ENCODE assay signal across 8 mouse cellular contexts in genomic region chr12:112999569-113000293, GRCm38 (mm10). TPM values are rescaled to one million over a fixed set of nuclear protein-coding genes. Genes with fewer than 3 reads are reported as not detected.
A peak's percentile ranks its signal among the peaks of the same experiment; 100 is the strongest.
DNase-seq lines count a peak whose midpoint lies in the region; ATAC-seq and TF ChIP-seq lines count a peak whose summit lies in the region.

No protein-coding gene starts in this region.

- 1% methylated on average over 56 of the region's 56 CpGs for WGBS in forebrain, embryonic 15.5 days
- under 1% methylated on average over 56 of the region's 56 CpGs for WGBS in liver, embryonic 15.5 days (ENCODE audit: insufficient replicate concordance)
- WGBS in stomach, postnatal 0 days = under 1% methylated on average over 56 of the region's 56 CpGs

- H3K4me3 ChIP-seq in left cerebral cortex, adult 2 months = peak overlapping the region; percentile 73
- H3K4me3 ChIP-seq in brown adipose tissue, adult 24 weeks (ENCODE audit: insufficient read depth, low read depth, low read length) = peak overlapping the region; percentile 88
- H3K4me3 ChIP-seq in forebrain, embryonic 15.5 days = peak overlapping the region; percentile 83
- H3K4me3 ChIP-seq in liver, embryonic 15.5 days (replicated peaks) = peak overlapping the region; percentile 96
- H3K4me3 ChIP-seq in stomach, postnatal 0 days (ENCODE audit: low read depth, low read length) = peak overlapping the region; percentile 81

- H3K36me3 ChIP-seq in forebrain, embryonic 15.5 days = no peaks in the 10 kb centered on the region
- peaks cover 19% of the 10 kb centered on the region for H3K36me3 ChIP-seq in liver, embryonic 15.5 days (replicated peaks)
- no peaks in the 10 kb centered on the region for H3K36me3 ChIP-seq in stomach, postnatal 0 days (ENCODE audit: control insufficient read depth, insufficient read depth, low read length)

- no peak; the same call in none of the 2 replicates for ATAC-seq in forebrain, embryonic 15.5 days (replicated peaks)
- ATAC-seq in liver, embryonic 15.5 days (ENCODE audit: insufficient read depth) = no peak
- ATAC-seq in stomach, postnatal 0 days (ENCODE audit: low FRiP score, low TSS enrichment) = no peak

- H3K4me2 ChIP-seq in forebrain, embryonic 15.5 days (replicated peaks) = peak overlapping the region; percentile 79
- H3K4me2 ChIP-seq in liver, embryonic 15.5 days = peak overlapping the region; percentile 91
- peak overlapping the region; percentile 86 for H3K4me2 ChIP-seq in stomach, postnatal 0 days (replicated peaks; ENCODE audit: low read depth)

- H3K9ac ChIP-seq in forebrain, embryonic 15.5 days (replicated peaks) = peak overlapping the region; percentile 91
- H3K9ac ChIP-seq in liver, embryonic 15.5 days = peak overlapping the region; percentile 96
- peak overlapping the region; percentile 96 for H3K9ac ChIP-seq in stomach, postnatal 0 days (ENCODE audit: low read length)

- no peaks in the 10 kb centered on the region for H3K27me3 ChIP-seq in forebrain, embryonic 15.5 days
- peaks cover 9% of the 10 kb centered on the region; the same call in 1 of the 2 replicates for H3K27me3 ChIP-seq in liver, embryonic 15.5 days
- H3K27me3 ChIP-seq in stomach, postnatal 0 days (ENCODE audit: control insufficient read depth, insufficient read depth, low read length) = no peaks in the 10 kb centered on the region

- no peak for DNase-seq in left cerebral cortex, adult 2 months (ENCODE audit: extremely low spot score in 1 of 2, low spot score in 2 of 2)
- DNase-seq in left cerebral cortex, adult 11 months (ENCODE audit: low spot score) = no peak
- DNase-seq in stomach, postnatal 0 days (ENCODE audit: low spot score) = no peak
- DNase-seq in layer of hippocampus, adult 18-20 months (ENCODE audit: low spot score in 2 of 2) = no peak
- no peak for DNase-seq in urinary bladder, postnatal 25 days (ENCODE audit: low spot score)

- intact Hi-C loops in left cerebral cortex, adult 2 months (cut with DNase I) = loop anchor here (2.0 to 5.0 kb wide), 3 partner anchors 15 to 103 kb away; partner anchors contain the start of genes Btbd6 and Pacs2

- TF ChIP-seq CTCF in left cerebral cortex, adult 2 months (IDR thresholded peaks at IDR 0.05) = no peak
- TF ChIP-seq CTCF in stomach, postnatal 0 days (IDR thresholded peaks at IDR 0.05; ENCODE audit: low read depth) = no peak

- no peak for TF ChIP-seq EP300 in stomach, postnatal 0 days (optimal IDR thresholded peaks at IDR 0.05)

- no peaks in the 10 kb centered on the region for H3K9me3 ChIP-seq in forebrain, embryonic 15.5 days
- H3K9me3 ChIP-seq in liver, embryonic 15.5 days (replicated peaks) = no peaks in the 10 kb centered on the region
- H3K9me3 ChIP-seq in stomach, postnatal 0 days (ENCODE audit: control insufficient read depth, low read length) = no peaks in the 10 kb centered on the region

- peak overlapping the region; percentile 87 for H3K27ac ChIP-seq in left cerebral cortex, adult 2 months
- H3K27ac ChIP-seq in brown adipose tissue, adult 24 weeks (replicated peaks; ENCODE audit: low read depth, low read length) = peak overlapping the region; percentile 97
- H3K27ac ChIP-seq in forebrain, embryonic 15.5 days (replicated peaks) = peak overlapping the region; percentile 96
- H3K27ac ChIP-seq in liver, embryonic 15.5 days (replicated peaks) = peak overlapping the region; percentile 99
- peak overlapping the region; percentile 96 for H3K27ac ChIP-seq in stomach, postnatal 0 days (replicated peaks)

- peaks cover 14% of the 10 kb centered on the region for H3K4me1 ChIP-seq in brown adipose tissue, adult 24 weeks (ENCODE audit: control insufficient read depth, insufficient read depth, insufficient read length, low read length)
- H3K4me1 ChIP-seq in forebrain, embryonic 15.5 days = peaks cover 22% of the 10 kb centered on the region
- peaks cover 45% of the 10 kb centered on the region for H3K4me1 ChIP-seq in liver, embryonic 15.5 days (replicated peaks)
- peaks cover 3% of the 10 kb centered on the region; the same call in 1 of the 2 replicates for H3K4me1 ChIP-seq in stomach, postnatal 0 days (replicated peaks; ENCODE audit: control insufficient read depth, insufficient read depth)

RNA-seq across cellular contexts. Expression of gene Brf1, which starts 0.8 kb away (rescaled TPM):
- 10 to 100 TPM; 45.6 to 46.6 TPM for total RNA-seq in left cerebral cortex, adult 2 months (2021)
- 11.1 and 12.2 TPM in 2 replicates for polyA plus RNA-seq in brown adipose tissue, adult 24 weeks (2012; ENCODE audit: insufficient read depth, insufficient read length, missing spikeins)
- 67.3 and 67.7 TPM in 2 replicates for polyA plus RNA-seq in forebrain, embryonic 15.5 days (2015; fragmentation: Nextera tagmentation; extraction: Ambion mirVana)
- 26.3 and 29.2 TPM in 2 replicates for polyA plus RNA-seq in liver, embryonic 15.5 days (2015; fragmentation: Nextera tagmentation; extraction: Ambion mirVana)
- 22.3 and 27.6 TPM in 2 replicates for polyA plus RNA-seq in stomach, postnatal 0 days (2015; fragmentation: Nextera tagmentation; extraction: Ambion mirVana)
- total RNA-seq in layer of hippocampus, adult 18-20 months (2021) = 10 to 100 TPM; 48.3 to 55.2 TPM

RNA-seq across cellular contexts. Expression of gene Pacs2, which starts 14.6 kb away (rescaled TPM):
- total RNA-seq in left cerebral cortex, adult 2 months (2021) = 10 to 100 TPM; 62.8 to 68.0 TPM
- 8.8 and 15.8 TPM in 2 replicates for polyA plus RNA-seq in brown adipose tissue, adult 24 weeks (2012; ENCODE audit: insufficient read depth, insufficient read length, missing spikeins)
- polyA plus RNA-seq in forebrain, embryonic 15.5 days (2015; fragmentation: Nextera tagmentation; extraction: Ambion mirVana) = 22.6 and 24.4 TPM in 2 replicates
- polyA plus RNA-seq in liver, embryonic 15.5 days (2015; fragmentation: Nextera tagmentation; extraction: Ambion mirVana) = 6.1 and 6.7 TPM in 2 replicates
- polyA plus RNA-seq in stomach, postnatal 0 days (2015; fragmentation: Nextera tagmentation; extraction: Ambion mirVana) = 4.1 and 5.1 TPM in 2 replicates
- 10 to 100 TPM; 88.3 to 90.3 TPM for total RNA-seq in layer of hippocampus, adult 18-20 months (2021)

RNA-seq across cellular contexts. Expression of gene Btbd6, which starts 23.4 kb away (rescaled TPM):
- 10 to 100 TPM; 60.2 to 64.5 TPM for total RNA-seq in left cerebral cortex, adult 2 months (2021)
- 10.1 and 10.9 TPM in 2 replicates for polyA plus RNA-seq in brown adipose tissue, adult 24 weeks (2012; ENCODE audit: insufficient read depth, insufficient read length, missing spikeins)
- polyA plus RNA-seq in forebrain, embryonic 15.5 days (2015; fragmentation: Nextera tagmentation; extraction: Ambion mirVana) = 46.1 and 48.1 TPM in 2 replicates
- 5.5 and 5.8 TPM in 2 replicates for polyA plus RNA-seq in liver, embryonic 15.5 days (2015; fragmentation: Nextera tagmentation; extraction: Ambion mirVana)
- 17.1 and 19.7 TPM in 2 replicates for polyA plus RNA-seq in stomach, postnatal 0 days (2015; fragmentation: Nextera tagmentation; extraction: Ambion mirVana)
- total RNA-seq in layer of hippocampus, adult 18-20 months (2021) = 10 to 100 TPM; 56.3 to 62.2 TPM

RNA-seq across cellular contexts. Expression of gene Nudt14, which starts 57.8 kb away (rescaled TPM):
- 10 to 100 TPM; 10.1 to 13.7 TPM for total RNA-seq in left cerebral cortex, adult 2 months (2021)
- polyA plus RNA-seq in brown adipose tissue, adult 24 weeks (2012; ENCODE audit: insufficient read depth, insufficient read length, missing spikeins) = 19.4 and 23.6 TPM in 2 replicates
- polyA plus RNA-seq in forebrain, embryonic 15.5 days (2015; fragmentation: Nextera tagmentation; extraction: Ambion mirVana) = 59.0 and 63.2 TPM in 2 replicates
- 14.1 and 14.3 TPM in 2 replicates for polyA plus RNA-seq in liver, embryonic 15.5 days (2015; fragmentation: Nextera tagmentation; extraction: Ambion mirVana)
- 78.6 and 82.7 TPM in 2 replicates for polyA plus RNA-seq in stomach, postnatal 0 days (2015; fragmentation: Nextera tagmentation; extraction: Ambion mirVana)
- 10 to 100 TPM; 12.8 to 14.6 TPM for total RNA-seq in layer of hippocampus, adult 18-20 months (2021)
